Mouse (Mus musculus) gastrocnemius, postnatal 10 days (tissue): ENCODE measurements at regions not wholly inside any gene's neighbourhood (a gene's known extent, or its start where the extent isn't known, plus 50 kb on each side); places are given as distances from the start of the nearest gene placed in this dataset.

ENCODE experiments used
- DNase-seq: peaks from one replicate; pipeline ENCODE4 v3.0.0; 2021; ENCODE audit warnings: mixed read lengths

DNA sequence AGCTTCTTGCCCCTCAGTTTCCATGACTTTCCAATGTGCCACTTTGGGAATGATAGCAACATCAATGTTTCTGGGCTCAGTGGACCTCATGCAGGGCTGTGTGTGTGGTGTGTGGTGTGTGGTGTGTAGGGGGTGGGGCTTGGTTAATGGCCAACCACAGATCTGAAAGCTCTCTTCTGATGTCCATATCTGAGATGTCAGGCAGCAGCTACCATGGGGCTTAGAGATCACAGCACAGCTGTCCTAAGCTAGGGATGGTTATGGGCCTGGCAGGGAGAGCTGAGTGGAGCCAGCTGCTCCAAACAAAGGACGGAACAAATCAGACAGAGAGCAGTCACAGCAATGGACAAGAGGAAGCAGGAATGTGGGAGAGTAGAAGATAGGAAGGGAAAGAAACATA, 606.8 kb upstream of the Cdh5 start:
- DNase-seq: no peak

- no peak for DNase-seq
Observed at GRCm38 (mm10) chr8:103501328-103501727, 600.1 kb upstream of the Cdh5 start.

DNA sequence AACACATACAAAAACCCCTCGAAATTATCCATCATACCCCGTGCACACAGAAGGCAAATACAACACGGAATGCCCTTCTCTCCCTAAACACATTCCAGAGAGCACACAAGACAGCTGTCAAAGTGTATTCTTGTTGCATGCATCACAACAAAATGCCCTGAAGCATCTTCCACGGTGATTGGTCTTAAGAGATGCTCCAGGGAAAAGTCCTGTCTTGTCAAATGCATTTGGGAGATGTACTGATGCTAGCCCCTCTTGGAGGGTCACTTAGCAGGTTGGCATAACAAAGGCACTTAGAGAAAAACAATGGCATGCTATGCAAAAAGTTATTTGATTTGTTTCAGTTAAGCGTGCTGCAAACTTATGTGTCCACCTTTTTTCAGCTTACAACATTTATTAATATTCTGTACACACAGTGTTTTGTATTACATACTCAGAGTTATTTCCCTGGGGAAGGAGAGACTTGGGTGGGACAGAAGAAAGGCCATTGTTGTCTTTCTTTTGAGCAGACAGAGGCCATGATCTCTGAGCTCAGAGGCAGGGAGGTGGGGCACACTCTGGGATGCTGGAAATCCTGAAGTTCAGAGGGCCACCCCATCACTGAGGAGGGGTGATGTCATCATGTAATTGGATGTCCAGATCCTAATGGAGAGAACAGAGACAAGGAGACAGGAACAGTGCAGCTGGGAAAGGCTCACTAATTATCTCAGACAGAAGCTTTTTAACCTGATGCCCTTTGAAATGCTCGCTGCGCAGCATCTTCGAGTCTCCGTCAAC, 598.2 kb upstream of the Cdh5 start:
- DNase-seq: no peak

- no peak for DNase-seq
Observed at GRCm38 (mm10) chr8:103506334-103506733, 595.1 kb upstream of the Cdh5 start.

- no peak for DNase-seq
Observed at GRCm38 (mm10) chr8:103507068-103507467, 594.4 kb upstream of the Cdh5 start.

- DNase-seq: no peak
Observed at GRCm38 (mm10) chr8:103520141-103520866, 581.1 kb upstream of the Cdh5 start.

DNA sequence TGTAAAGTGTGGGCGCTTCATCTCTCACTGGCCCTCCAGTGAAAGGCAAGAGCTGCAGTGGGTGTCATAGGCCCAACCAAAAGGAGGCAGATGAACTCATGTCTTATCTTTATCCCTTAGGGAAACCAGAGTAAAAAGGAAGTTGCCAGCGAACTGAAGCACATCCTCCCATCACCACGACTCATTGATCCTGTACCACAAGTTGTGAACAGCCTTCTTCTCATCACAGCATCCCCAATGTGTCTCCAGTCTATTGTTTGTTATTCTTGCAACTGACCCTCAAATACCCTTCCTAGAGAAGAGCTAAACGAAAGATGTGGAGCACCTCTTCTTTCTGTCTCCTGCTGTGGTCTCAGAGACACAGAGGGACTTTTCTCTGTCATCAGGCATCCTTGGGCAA, 570.5 kb upstream of the Cdh5 start:
- no peak for DNase-seq

DNA sequence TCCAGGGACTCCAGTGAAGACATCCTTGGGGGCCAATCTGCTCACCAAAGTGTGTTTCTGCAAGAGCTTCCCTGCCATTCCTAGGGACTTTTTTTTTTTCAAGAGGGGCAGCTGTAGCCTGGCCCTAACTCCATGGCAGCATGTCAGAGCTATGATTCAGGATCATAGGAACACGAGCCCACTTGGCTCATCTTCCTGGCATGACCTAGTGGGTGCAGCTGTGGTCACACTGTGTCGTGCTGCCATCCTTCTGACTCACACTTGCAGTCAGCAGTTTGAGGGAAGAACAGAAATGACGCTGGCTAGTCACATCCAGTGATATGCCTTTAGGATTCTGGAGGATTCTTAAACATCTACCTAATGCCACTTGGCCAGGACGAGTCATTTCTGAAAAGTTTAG, 566.5 kb upstream of the Cdh5 start:
- peak; percentile 51 for DNase-seq

- peak; percentile 9 for DNase-seq
Observed at GRCm38 (mm10) chr8:103536856-103537255, 564.6 kb upstream of the Cdh5 start.

GRCm38 (mm10) chr8:103541954-103542353, 559.5 kb upstream of the Cdh5 start:
- DNase-seq: no peak

- no peak for DNase-seq
Observed at GRCm38 (mm10) chr8:103551916-103552535, 549.4 kb upstream of the Cdh5 start.

DNA sequence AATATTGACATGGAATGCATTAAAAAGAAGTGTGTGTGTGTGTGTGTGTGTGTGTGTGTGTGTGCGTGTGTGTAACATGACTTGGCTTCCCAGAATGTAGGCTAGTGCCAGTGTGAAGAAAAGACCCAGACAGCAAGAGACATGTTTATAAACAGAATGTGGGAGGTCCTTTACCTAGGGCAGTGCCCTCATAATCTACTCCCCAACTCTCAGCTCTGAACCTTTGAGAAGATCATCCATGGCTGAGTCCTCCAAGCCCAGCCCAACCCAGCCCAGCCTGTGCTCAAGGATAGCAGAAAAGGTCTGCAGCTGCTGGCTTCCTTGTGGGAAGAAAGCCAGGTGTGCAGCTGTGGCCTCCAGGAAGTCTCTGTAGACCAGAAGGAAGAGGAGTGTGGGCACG, 539.8 kb upstream of the Cdh5 start:
- DNase-seq: no peak

DNA sequence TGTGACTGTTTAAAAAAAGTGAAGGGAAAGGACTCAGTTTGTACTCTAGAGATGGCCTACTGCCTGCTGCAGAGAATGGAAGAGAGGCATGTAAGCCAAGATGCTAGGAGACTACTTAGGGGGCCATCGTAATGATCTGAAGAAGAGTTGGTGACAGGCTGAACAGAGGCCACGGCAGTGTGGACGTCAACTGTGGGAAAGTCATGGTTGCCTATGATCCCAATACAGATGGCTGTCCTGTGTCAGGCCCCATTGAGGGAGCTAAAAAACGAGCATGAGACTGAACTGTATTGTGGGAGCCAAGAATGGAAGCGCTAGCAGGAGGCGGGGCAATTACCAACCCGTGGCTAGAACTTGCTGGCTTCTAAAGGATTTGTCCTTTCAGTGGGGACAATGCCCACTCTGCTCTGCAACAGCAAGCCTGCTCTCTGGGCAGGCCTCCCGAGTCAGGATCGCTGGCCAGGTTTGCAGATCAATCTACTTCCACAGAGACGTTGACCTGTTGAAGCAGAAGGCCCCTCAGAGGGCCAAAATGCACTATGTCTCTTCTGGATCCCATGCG, 530.5 kb upstream of the Cdh5 start:
- DNase-seq: no peak

GRCm38 (mm10) chr8:103577147-103577546, 524.3 kb upstream of the Cdh5 start:
- DNase-seq: no peak

DNA sequence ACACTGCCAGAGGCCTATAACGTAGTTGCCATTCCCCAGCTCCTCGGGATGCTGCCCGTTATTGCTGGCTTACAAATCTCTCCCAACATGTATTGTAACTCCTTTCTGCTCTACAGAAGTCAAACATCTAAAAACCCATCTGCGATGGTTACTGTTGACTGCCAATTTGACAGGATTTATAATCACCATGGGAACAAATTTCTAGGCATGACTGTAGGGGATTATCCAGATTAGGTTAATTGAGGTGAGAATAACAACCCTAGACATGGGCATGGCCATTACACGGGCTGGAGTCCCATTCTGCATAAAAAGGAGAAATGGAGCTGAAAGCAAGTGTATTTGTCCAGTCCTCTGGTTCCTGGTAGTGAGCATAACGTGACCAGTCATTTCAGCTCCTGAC, 523.4 kb upstream of the Cdh5 start:
- no peak for DNase-seq

DNA sequence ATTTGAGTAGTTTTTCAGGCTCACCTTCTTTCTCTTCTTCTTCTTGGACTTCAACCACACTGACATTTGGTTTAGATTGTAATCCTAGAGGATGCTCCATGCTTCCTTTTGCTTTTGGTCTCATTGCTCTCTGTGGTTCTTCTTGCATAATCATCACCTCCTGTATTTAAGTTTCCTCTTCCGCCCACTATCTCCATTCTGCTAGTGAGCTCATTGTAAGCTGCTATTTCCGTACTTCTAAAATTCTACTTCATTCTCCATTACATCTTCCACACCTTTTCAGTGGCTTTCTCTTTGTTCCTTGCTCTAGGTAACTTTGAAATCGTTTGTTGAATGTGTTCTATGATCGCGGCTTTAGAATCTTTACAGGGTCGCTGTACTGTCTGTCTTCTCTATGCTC, 493.1 kb upstream of the Cdh5 start:
- no peak for DNase-seq

DNA sequence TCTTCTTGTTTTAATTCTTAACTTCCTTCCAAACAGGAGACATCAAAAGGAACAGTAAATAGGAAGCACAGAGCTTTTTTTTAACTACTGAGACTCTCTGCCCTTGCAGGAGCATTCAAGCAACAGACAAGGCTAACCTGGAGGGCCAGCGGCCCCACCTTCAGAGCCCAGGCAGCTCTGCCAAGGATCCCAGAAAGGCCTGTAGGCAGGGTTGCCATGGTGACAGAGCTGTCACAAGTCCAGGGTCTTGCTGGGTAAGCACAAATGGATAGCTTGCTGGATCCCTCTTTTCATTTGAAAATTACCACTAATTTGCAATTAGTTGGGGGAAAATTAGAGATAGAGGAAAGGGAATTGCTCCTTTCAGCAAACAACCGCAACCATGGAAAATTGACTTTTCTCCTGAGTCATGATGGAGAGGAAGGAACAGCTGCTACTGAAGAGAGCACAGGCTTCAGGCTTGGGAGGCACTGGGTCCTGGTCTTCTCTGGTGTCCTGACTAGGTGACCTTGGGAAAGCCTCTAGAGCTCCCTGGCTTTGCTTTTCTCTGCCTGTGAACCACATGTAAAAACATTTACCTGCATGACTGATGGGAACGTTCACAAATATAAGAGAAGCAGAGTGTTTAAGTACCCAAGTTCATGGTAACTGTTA, 477.5 kb upstream of the Cdh5 start:
- no peak for DNase-seq

GRCm38 (mm10) chr8:103625166-103625890, 476.1 kb upstream of the Cdh5 start:
- no peak for DNase-seq

- no peak for DNase-seq
Observed at GRCm38 (mm10) chr8:103626446-103626845, 475.0 kb upstream of the Cdh5 start.

DNA sequence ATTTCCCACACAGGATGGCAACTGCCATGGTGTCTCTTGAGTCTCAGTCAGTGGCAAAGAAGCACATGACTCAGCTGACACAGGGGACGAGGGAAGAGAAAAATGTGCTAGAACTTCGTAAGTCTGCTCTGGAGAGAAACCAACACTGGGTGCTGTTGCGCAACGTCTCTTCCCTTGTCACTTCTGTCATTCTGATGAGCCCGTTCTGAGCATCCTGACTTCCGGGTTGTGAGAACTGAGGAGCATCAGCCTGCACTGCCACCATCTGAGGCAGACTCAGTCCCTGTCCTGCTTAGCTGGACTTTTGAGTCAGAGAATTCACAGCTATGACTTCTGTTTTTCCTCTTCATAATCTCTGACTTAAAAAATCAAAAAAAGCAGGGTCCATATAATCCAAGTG, 468.9 kb upstream of the Cdh5 start:
- DNase-seq: no peak

- DNase-seq: no peak
Observed at GRCm38 (mm10) chr8:103634951-103635350, 466.5 kb upstream of the Cdh5 start.

DNA sequence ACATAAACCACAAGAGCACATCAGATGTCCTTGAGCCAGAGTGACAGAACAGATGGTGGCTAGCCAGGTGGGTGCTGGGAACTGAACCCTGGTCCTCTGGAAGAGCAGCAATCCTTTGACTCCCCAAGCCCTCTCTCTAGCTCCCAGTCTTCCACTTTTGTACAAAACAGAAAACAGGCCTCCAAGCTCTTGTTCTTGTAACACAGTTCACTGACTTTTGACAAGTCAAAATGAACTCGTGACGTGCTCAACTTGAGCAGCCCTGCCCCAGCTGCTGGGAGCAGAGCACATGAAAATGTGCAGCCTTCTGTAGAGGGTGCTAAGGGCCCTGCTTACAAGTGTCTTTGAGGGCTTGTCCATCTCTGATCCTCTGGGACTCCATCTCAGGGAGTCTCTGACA, 457.8 kb upstream of the Cdh5 start:
- no peak for DNase-seq
